10 mouse cellular contexts compared by ENCODE assay signal in genomic region chr4:135241106-135241505, GRCm38 (mm10). TPM values are rescaled to one million over a fixed set of nuclear protein-coding genes. Genes with fewer than 3 reads are reported as not detected.
DNase-seq lines count a peak whose midpoint lies in the region; ATAC-seq and TF ChIP-seq lines count a peak whose summit lies in the region.
"Had no signal": no experiment of that assay in that cellular context is flagged by ENCODE, and none has a peak within 500 bp of the region (broad histone marks: within the 10 kb centered on the region; RNA-seq: fewer than 3 reads in every experiment).

No protein-coding gene starts in this region.

- no peak for TF ChIP-seq CTCF in kidney, adult 2 months (conservative IDR thresholded peaks at IDR 0.05; ENCODE audit: insufficient read depth, insufficient read length, low read depth, low read length)
- no peak for TF ChIP-seq CTCF in G1E (IDR thresholded peaks at IDR 0.05; ENCODE audit: low read depth, low read length)

- 47% methylated on average over 5 of the region's 5 CpGs for WGBS in kidney, adult 2 months
- 71% methylated on average over 5 of the region's 5 CpGs for WGBS in liver, embryonic 11.5 days

- no peaks in the 10 kb centered on the region for H3K9me3 ChIP-seq in G1E (replicated peaks)
- no peaks in the 10 kb centered on the region for H3K9me3 ChIP-seq in liver, embryonic 11.5 days (ENCODE audit: control insufficient read depth, low read length)

- H3K9ac ChIP-seq in liver, embryonic 11.5 days (ENCODE audit: low read depth, low read length): no peak overlapping the region

- H3K36me3 ChIP-seq in kidney, adult 2 months (ENCODE audit: control insufficient read depth, insufficient read depth, low read length): peaks cover 2% of the 10 kb centered on the region; the same call in 1 of the 2 replicates
- peaks cover 50% of the 10 kb centered on the region for H3K36me3 ChIP-seq in G1E (replicated peaks)
- H3K36me3 ChIP-seq in liver, embryonic 11.5 days (ENCODE audit: control insufficient read depth, insufficient read depth, low read length): peaks cover 6% of the 10 kb centered on the region

- TF ChIP-seq POLR2A in kidney, adult 2 months (IDR thresholded peaks at IDR 0.05; ENCODE audit: low read depth, low read length): no peak

- no peaks in the 10 kb centered on the region for H3K27me3 ChIP-seq in kidney, adult 2 months (replicated peaks; ENCODE audit: control insufficient read depth, insufficient read depth, low read length)
- H3K27me3 ChIP-seq in G1E (ENCODE audit: insufficient read depth, low read length): no peaks in the 10 kb centered on the region
- H3K27me3 ChIP-seq in liver, embryonic 11.5 days (replicated peaks; ENCODE audit: control insufficient read depth, insufficient read depth, low read length): no peaks in the 10 kb centered on the region

- H3K4me1 ChIP-seq in kidney, adult 2 months (ENCODE audit: control insufficient read depth, insufficient read depth, low read length): peaks cover 50% of the 10 kb centered on the region
- H3K4me1 ChIP-seq in G1E (ENCODE audit: insufficient read depth, low read depth, low read length): peaks cover 93% of the 10 kb centered on the region
- peaks cover 62% of the 10 kb centered on the region for H3K4me1 ChIP-seq in liver, embryonic 11.5 days (replicated peaks; ENCODE audit: control insufficient read depth, insufficient read depth, low read length)

- H3K4me2 ChIP-seq in liver, embryonic 11.5 days: peak overlapping the region; percentile 44; the same call in 1 of the 2 replicates
- H3K4me2 ChIP-seq: midbrain, embryonic 11.5 days had no signal

- 0 out of 2 replicates have a peak overlapping the region, but pooled peaks have one; percentile 19 for H3K27ac ChIP-seq in kidney, adult 2 months (ENCODE audit: insufficient read depth, low read depth, low read length)
- H3K27ac ChIP-seq in liver, embryonic 11.5 days (ENCODE audit: low read depth, low read length): peak overlapping the region; percentile 38; the same call in 1 of the 2 replicates

- no peak overlapping the region for H3K4me3 ChIP-seq in kidney, adult 2 months (ENCODE audit: insufficient read depth, low read depth, low read length)
- peak overlapping the region; percentile 23; the same call in 1 of the 2 replicates for H3K4me3 ChIP-seq in G1E (ENCODE audit: low read depth, low read length)
- H3K4me3 ChIP-seq in liver, embryonic 11.5 days (ENCODE audit: low read depth, low read length): no peak overlapping the region

- intact Hi-C loops in gastrocnemius, postnatal 14 days (cut with DNase I; ENCODE audit: low total_unique reads): no loop called here

- ATAC-seq in G1E (ENCODE audit: extremely low read depth, insufficient number of reproducible peaks, low FRiP score, poor library complexity, severe bottlenecking): no peak
- ATAC-seq in liver, embryonic 11.5 days (replicated peaks; ENCODE audit: low FRiP score): no peak

- DNase-seq in cerebellum, postnatal 10 days: peak; percentile 30 to 43
- no peak for DNase-seq in cerebellum, adult 9-10 months
- no peak for DNase-seq in kidney, adult 2 months
- no peak for DNase-seq in kidney, adult 9 months
- peak; percentile 14 for DNase-seq in G1E (ENCODE audit: low spot score)
- DNase-seq in liver, embryonic 11.5 days (ENCODE audit: low spot score): no peak
- no peak for DNase-seq in gastrocnemius, postnatal 14 days
- no peak for DNase-seq in adrenal gland, adult 18-20 months (ENCODE audit: low spot score in 2 of 2)
- DNase-seq: layer of hippocampus, postnatal 36 days had no signal

RNA-seq across cellular contexts. Expression of gene Clic4, which starts 31.5 kb away (rescaled TPM):
- polyA plus RNA-seq in kidney, adult 2 months (2012; rRNA removed): 86.6 and 91.1 TPM in 2 replicates
- total RNA-seq in G1E (2014; fragmentation: Nextera tagmentation): 172 and 176 TPM in 2 replicates
- 115 and 125 TPM in 2 replicates for total RNA-seq in G1E (2017)
- polyA plus RNA-seq in G1E (2012): 37.3 and 38.1 TPM in 2 replicates
- 149 and 176 TPM in 2 replicates for polyA plus RNA-seq in liver, embryonic 11.5 days (2014; fragmentation: Nextera tagmentation; extraction: Ambion mirVana)
- total RNA-seq in gastrocnemius, postnatal 14 days (2021): 10 to 100 TPM; 41.0 to 50.9 TPM
- 100 to 1,000 TPM in 1 of 2 experiments, 10 to 100 TPM in 1; 74.4 to 136 TPM for total RNA-seq in adrenal gland, adult 18-20 months (2021)

Comparison
In these comparisons a context has a peak if more than half of its experiments do, and no peak if none do; other contexts are left out.
1. DNase-seq: peak in cerebellum, postnatal 10 days (2 of 2) and G1E (single experiment); none in cerebellum, adult 9-10 months (single experiment), kidney, adult 2 months (single experiment), kidney, adult 9 months (single experiment), liver, embryonic 11.5 days (single experiment), gastrocnemius, postnatal 14 days (single experiment) and adrenal gland, adult 18-20 months (0 of 2).